Mouse (Mus musculus) thymus, adult 2 months (tissue): ENCODE data around the gene Anks1b. TPM values are rescaled to one million over a fixed set of nuclear protein-coding genes. Genes with fewer than 3 reads are reported as not detected.

Source experiments
- DNase-seq: peaks from one replicate; pipeline ENCODE4 v3.0.0; 2021
- H3K27ac ChIP-seq: fragments of 200-500 bp; 2 replicates; pipeline ENCODE4 v1.5.1; 2012; ENCODE audit warnings: low read length, control low read depth; ENCODE audit not compliant: control insufficient read depth, insufficient read depth
- H3K27me3 ChIP-seq: fragments of 200-500 bp; 2 replicates; pipeline ENCODE4 v1.6.1; 2012; ENCODE audit warnings: mild to moderate bottlenecking, low read length, moderate library complexity, mixed read lengths; ENCODE audit not compliant: control insufficient read depth, insufficient read depth
- H3K36me3 ChIP-seq: fragments of 200-500 bp; 2 replicates; pipeline ENCODE4 v1.6.1; 2012; ENCODE audit warnings: mild to moderate bottlenecking, low read length, moderate library complexity; ENCODE audit not compliant: control insufficient read depth, insufficient read depth
- H3K4me1 ChIP-seq: fragments of 200-500 bp; replicated peaks from 2 replicates; pipeline ENCODE4 v1.6.1; 2012; ENCODE audit warnings: low read length; ENCODE audit not compliant: control insufficient read depth, insufficient read depth
- H3K4me3 ChIP-seq: fragments of 200-500 bp; 2 replicates; pipeline ENCODE4 v1.5.1; 2012; ENCODE audit warnings: mild to moderate bottlenecking, low read length, control low read depth, moderate library complexity; ENCODE audit not compliant: control insufficient read depth, insufficient read depth
- CTCF ChIP-seq: fragments of 200-500 bp; IDR thresholded peaks from 2 replicates; pipeline ENCODE4 v1.5.1; 2012; ENCODE audit warnings: mild to moderate bottlenecking, control low read depth, low read length, moderate library complexity, borderline replicate concordance; ENCODE audit not compliant: control insufficient read depth, poor library complexity, insufficient read depth; ENCODE audit errors: extremely low read depth
- POLR2A ChIP-seq: fragments of 200-500 bp; IDR thresholded peaks from 2 replicates; pipeline ENCODE4 v1.6.1; 2012; ENCODE audit warnings: mild to moderate bottlenecking, low read length, control low read depth, moderate library complexity; ENCODE audit not compliant: control insufficient read depth, poor library complexity, insufficient read depth; ENCODE audit errors: extremely low read depth
- WGBS: fragments of 180-500 bp; shearing (Covaris S2); methylation state at CpG from one replicate; pipeline ENCODE4 v1.1.7; 2018; 5-methylcytosine and 5-hydroxymethylcytosine counted together
- polyA plus RNA-seq: library from polyadenylated mRNA; depleted of rRNA; stranded (reverse); fragments of >200 nt; gene quantifications from 2 replicates; pipeline ENCODE4 v1.2.3, GENCODE M21; 2012

Gene Anks1b
- polyA plus RNA-seq, 1 experiment = 0.24 TPM

GRCm38 (mm10) chr10:90607586-90607985 is 734.3 kb downstream of the Anks1b start:
- WGBS = 89% methylated on average over 3 of the region's 3 CpGs
- H3K27me3 ChIP-seq = no peaks in the 10 kb centered on the region
- TF ChIP-seq POLR2A = no peak
- no peak for TF ChIP-seq CTCF

DNA sequence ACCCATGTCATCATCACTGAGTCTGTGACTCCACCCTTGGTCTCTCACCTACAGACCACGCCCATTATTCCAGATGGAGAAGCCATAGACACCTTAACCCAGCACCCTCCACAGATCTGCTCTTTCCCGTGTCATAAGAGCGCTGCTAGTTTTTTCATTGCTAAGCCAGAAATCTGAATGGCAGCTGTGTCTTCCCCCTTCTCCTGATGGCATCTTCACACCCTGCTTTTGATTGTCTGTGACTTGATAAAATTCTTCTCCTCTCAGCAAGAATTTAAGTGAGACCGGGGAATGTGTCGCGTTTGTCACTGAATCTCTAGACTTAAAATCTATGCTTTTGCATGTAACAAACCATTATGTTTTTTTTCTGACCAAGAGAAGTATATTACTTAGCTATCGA is 736.1 kb downstream of the Anks1b start:
- TF ChIP-seq CTCF (no peak), POLR2A (no peak)
- no peak for DNase-seq
- Histone ChIP-seq H3K4me1 (no peaks in the 10 kb centered on the region), H3K27me3 (no peaks in the 10 kb centered on the region), H3K36me3 (no peaks in the 10 kb centered on the region), H3K27ac (no peak overlapping the region), H3K4me3 (no peak overlapping the region)
- WGBS = 93% methylated on average over 7 of the region's 7 CpGs

More at GRCm38 (mm10) chr10:90607586-90607985, 734.3 kb downstream of the Anks1b start:
- Histone ChIP-seq H3K4me3 (no peak overlapping the region), H3K27ac (no peak overlapping the region), H3K36me3 (no peaks in the 10 kb centered on the region), H3K4me1 (no peaks in the 10 kb centered on the region)
- DNase-seq = no peak

GRCm38 (mm10) chr10:90613051-90613450 is 739.7 kb downstream of the Anks1b start:
- TF ChIP-seq CTCF (no peak), POLR2A (no peak)
- Histone ChIP-seq H3K4me1 (no peaks in the 10 kb centered on the region), H3K27ac (no peak overlapping the region), H3K27me3 (no peaks in the 10 kb centered on the region), H3K36me3 (no peaks in the 10 kb centered on the region), H3K4me3 (no peak overlapping the region)
- DNase-seq = no peak
- 98% methylated on average over 3 of the region's 3 CpGs for WGBS

DNA sequence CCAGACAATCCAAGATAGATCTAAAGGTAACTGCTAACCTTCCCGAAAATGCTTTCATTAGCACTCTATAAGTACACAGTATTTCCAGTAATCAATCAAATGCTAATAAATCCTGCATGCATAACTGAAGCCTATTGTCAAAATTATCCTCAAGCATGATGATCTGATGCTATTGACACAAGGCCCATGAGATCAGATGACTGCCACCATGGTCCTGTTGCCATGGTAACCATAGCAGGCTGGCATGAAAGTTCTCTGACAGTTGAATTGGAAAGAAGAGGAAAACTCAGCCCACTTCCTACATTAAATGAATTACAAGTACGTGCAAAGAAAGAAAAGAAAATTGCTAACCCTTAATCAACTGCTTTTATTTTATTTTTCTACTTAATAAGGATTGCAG is 741.9 kb downstream of the Anks1b start:
- Histone ChIP-seq H3K27me3 (no peaks in the 10 kb centered on the region), H3K36me3 (no peaks in the 10 kb centered on the region), H3K4me3 (no peak overlapping the region), H3K4me1 (no peaks in the 10 kb centered on the region), H3K27ac (no peak overlapping the region)
- DNase-seq = no peak
- WGBS = 87% methylated on average over 2 of the region's 2 CpGs
- no peak for TF ChIP-seq CTCF
- TF ChIP-seq POLR2A = no peak

DNA sequence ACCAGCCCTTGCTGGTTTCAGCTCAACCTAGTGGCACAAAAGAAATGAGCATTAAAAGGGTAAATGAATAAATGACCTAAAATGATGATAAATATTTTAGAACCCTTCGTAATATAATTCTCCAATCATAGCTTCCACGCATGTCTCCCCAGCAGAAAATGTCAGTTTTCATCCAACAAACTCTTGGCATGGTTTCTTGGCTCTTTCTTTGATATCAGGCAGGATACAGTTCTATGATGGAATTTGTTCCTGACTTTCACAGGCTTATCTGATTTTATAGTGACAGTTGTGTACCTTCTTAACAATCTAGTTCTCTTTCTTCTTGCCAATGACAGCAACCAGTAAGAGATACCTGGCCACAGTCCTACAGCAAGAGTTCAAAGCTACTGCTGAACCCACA is 743.3 kb downstream of the Anks1b start:
- no peaks in the 10 kb centered on the region for H3K36me3 ChIP-seq
- no peak overlapping the region for H3K4me3 ChIP-seq
- H3K27me3 ChIP-seq = no peaks in the 10 kb centered on the region
- no peak for TF ChIP-seq CTCF
- no peak for TF ChIP-seq POLR2A
- DNase-seq = no peak
- WGBS = 90% methylated on average over 2 of the region's 2 CpGs
- H3K4me1 ChIP-seq = no peaks in the 10 kb centered on the region
- H3K27ac ChIP-seq = no peak overlapping the region

GRCm38 (mm10) chr10:90617664-90618296 is 744.5 kb downstream of the Anks1b start:
- Histone ChIP-seq H3K27ac (no peak overlapping the region), H3K4me3 (no peak overlapping the region), H3K27me3 (no peaks in the 10 kb centered on the region), H3K36me3 (no peaks in the 10 kb centered on the region), H3K4me1 (no peaks in the 10 kb centered on the region)
- 90% methylated on average over 7 of the region's 7 CpGs for WGBS
- DNase-seq = no peak
- TF ChIP-seq POLR2A = no peak

DNA sequence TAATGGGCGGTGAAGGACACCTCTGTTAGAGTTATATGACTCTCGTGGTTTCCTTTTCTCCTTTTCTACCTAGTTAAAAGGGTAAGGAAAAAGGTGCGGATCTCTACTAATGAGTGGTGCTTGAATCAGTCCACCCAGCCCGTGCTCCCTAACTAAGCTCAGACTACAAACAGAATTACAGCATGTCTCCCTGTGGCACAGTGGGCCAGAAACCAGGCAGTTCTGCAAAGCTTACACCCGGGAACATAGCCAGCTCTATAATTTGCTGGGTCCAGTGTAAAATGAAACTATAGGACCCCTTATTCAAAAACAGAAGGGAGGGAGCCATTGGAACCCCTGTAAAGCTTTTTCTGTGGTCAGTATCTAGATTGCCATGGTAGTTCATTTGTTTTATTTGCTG is 754.2 kb downstream of the Anks1b start:
- H3K4me3 ChIP-seq = no peak overlapping the region
- WGBS = 86% methylated on average over 5 of the region's 5 CpGs
- no peak for TF ChIP-seq POLR2A
- TF ChIP-seq CTCF = no peak
- no peak for DNase-seq
- H3K27me3 ChIP-seq = no peaks in the 10 kb centered on the region
- H3K27ac ChIP-seq = no peak overlapping the region
- no peaks in the 10 kb centered on the region for H3K36me3 ChIP-seq
- no peaks in the 10 kb centered on the region for H3K4me1 ChIP-seq
